Mouse (Mus musculus) layer of hippocampus, postnatal 25 days (tissue): Measurements from ENCODE around the gene Sipa1l1. TPM values are rescaled to one million over a fixed set of nuclear protein-coding genes. Genes with fewer than 3 reads are reported as not detected.
"Not testable (repeated sequence)": the region's sequence is repeated elsewhere in the genome, so short reads cannot be mapped to it uniquely, and the experiment has no call there.

Experiments used
- DNase-seq, 2 experiments: peaks; one replicate each; pipeline ENCODE4 v3.0.0; 2022; ENCODE audit warnings: mixed read lengths in 2 of 2, low spot score in 1 of 2; ENCODE audit errors: extremely low spot score in 1 of 2
- total RNA-seq, 2 experiments: library from RNA; stranded (reverse); gene quantifications; 2 replicates each; pipeline ENCODE4 v1.2.3; 2021

Sipa1l1 gene
- total RNA-seq, 2 experiments from 2014 or later, result 185 to 216 TPM

- DNase-seq, result no peak
Observed at GRCm38 (mm10) chr12:82173623-82174022, 4.5 kb downstream of the Sipa1l1 start.

- no peak for DNase-seq
Observed at GRCm38 (mm10) chr12:82175709-82176108, 6.6 kb downstream of the Sipa1l1 start.

- DNase-seq, result no peak
Observed at GRCm38 (mm10) chr12:82178636-82179035, 9.5 kb downstream of the Sipa1l1 start.

GRCm38 (mm10) chr12:82179626-82180025, 10.5 kb downstream of the Sipa1l1 start:
- no peak for DNase-seq

- not testable (repeated sequence) for DNase-seq
Observed at GRCm38 (mm10) chr12:82186156-82186555, 17.0 kb downstream of the Sipa1l1 start.

GRCm38 (mm10) chr12:82186740-82187139, 17.6 kb downstream of the Sipa1l1 start:
- no peak for DNase-seq

- DNase-seq, result no peak
Observed at GRCm38 (mm10) chr12:82187178-82187839, 18.2 kb downstream of the Sipa1l1 start.

- DNase-seq, result no peak
Observed at GRCm38 (mm10) chr12:82188321-82189075, 19.4 kb downstream of the Sipa1l1 start.

GRCm38 (mm10) chr12:82189076-82189675, 20.1 kb downstream of the Sipa1l1 start:
- DNase-seq, result no peak

- no peak for DNase-seq
Observed at GRCm38 (mm10) chr12:82189715-82190581, 20.8 kb downstream of the Sipa1l1 start.

- no peak for DNase-seq
Observed at GRCm38 (mm10) chr12:82190582-82190965, 21.5 kb downstream of the Sipa1l1 start.

- DNase-seq, result no peak
Observed at GRCm38 (mm10) chr12:82191686-82192085, 22.6 kb downstream of the Sipa1l1 start.

GRCm38 (mm10) chr12:82192641-82193054, 23.5 kb downstream of the Sipa1l1 start:
- DNase-seq, result no peak

- no peak for DNase-seq
Observed at GRCm38 (mm10) chr12:82193476-82193875, 24.4 kb downstream of the Sipa1l1 start.

GRCm38 (mm10) chr12:82194919-82195318, 25.8 kb downstream of the Sipa1l1 start:
- no peak for DNase-seq

GRCm38 (mm10) chr12:82196213-82196612, 27.1 kb downstream of the Sipa1l1 start:
- DNase-seq, result no peak

GRCm38 (mm10) chr12:82196615-82197146, 27.6 kb downstream of the Sipa1l1 start:
- no peak for DNase-seq

- no peak for DNase-seq
Observed at GRCm38 (mm10) chr12:82197207-82197606, 28.1 kb downstream of the Sipa1l1 start.

GRCm38 (mm10) chr12:82199286-82199685, 30.2 kb downstream of the Sipa1l1 start:
- DNase-seq, result no peak

GRCm38 (mm10) chr12:82204106-82204505, 35.0 kb downstream of the Sipa1l1 start:
- no peak for DNase-seq
